Mouse (Mus musculus) monocyte, adult 2 months (primary cell): ENCODE data around the gene Lrrc34.

Experiments
- DNase-seq, 2 experiments: peaks; one replicate each; pipeline ENCODE4 v3.0.0; 2022; ENCODE audit warnings: low spot score in 2 of 2, low read depth in 1 of 2

The Lrrc34 gene

DNA sequence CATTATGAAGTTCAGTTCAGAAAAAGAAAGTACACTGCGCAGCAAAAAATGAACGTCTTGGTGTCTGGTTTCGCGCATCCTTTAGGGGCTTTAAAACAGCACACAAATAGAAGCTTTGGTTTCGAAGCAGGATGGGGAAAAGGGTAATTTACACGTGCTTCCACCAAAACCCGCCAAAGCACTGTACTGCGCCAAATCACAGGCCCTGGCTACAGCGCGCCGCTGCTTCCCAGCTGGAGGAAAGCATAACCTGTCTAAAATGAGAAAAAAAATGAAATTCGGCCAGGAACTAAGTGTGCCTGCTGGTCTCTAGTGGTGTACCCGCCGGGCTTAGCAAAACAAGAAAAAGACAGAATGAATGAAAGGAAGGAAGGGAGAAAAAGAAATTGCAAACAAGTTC, 47.0 kb downstream of the Lrrc34 start:
- peak in 1 of 2 experiments; percentile 6 for DNase-seq

DNA sequence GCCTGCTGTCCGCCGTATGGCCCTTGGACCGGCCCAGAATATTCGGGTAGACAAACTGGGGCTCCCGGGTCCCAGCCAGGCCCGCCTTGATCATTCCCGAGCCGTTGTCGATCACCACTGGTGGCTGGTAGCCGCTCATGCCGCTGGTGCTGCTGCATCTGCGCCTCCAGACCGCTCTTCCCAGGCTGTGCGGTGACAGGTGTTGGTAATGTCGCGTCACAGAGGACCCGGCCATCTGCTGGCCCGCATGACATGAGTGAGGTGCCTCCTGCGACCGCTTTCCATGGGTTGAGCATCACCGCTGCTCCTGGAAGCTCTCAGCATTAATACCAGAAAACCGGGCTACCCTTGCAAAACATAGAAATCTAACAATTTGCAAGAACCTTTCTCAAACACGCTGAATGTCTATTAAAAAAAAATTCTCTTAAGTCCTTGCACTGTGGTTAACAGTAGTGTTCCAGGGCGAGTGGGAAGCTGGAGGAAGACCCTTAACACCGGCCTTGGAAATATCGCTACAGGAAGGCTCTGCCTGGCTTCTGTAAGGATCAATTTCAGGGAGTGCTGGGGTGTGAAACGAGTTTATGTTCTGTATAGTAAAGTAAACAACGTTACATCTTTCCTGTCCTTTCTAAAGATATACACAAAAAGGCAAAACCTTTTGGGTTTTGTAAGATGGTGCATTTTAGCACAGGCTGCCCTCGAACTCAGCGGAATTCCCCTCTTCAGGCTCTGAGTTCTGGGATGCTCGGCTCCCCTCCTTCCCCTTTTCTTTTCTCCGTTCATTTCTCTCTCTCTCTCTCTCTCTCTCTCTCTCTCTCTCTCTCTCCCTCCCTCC, 47.7 kb downstream of the Lrrc34 start, which contains the start of gene Actrt3:
Gene Actrt3 (minus strand): TSS at position 229 of the 835 bp plus-strand sequence.
- DNase-seq, result no peak

DNA sequence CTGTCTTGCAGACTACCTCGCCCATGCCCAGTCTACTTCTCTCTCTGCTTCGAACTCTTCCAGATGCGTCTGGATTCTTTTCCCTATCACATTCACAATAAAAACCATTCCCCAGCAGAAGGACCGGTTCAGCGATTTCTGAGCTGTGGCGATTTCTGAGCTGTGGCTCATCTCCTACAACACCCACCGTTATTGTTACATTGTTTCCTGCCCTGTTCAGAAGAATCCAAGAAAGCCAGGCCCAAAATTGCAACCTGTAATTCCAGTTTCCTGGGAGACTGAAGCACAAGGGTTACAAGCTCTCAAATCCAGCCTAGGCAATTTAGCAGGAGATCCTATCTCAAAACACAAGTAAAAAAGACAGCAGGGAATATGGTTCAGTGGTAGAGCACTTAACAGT, 50.4 kb downstream of the Lrrc34 start:
- DNase-seq, result no peak

DNA sequence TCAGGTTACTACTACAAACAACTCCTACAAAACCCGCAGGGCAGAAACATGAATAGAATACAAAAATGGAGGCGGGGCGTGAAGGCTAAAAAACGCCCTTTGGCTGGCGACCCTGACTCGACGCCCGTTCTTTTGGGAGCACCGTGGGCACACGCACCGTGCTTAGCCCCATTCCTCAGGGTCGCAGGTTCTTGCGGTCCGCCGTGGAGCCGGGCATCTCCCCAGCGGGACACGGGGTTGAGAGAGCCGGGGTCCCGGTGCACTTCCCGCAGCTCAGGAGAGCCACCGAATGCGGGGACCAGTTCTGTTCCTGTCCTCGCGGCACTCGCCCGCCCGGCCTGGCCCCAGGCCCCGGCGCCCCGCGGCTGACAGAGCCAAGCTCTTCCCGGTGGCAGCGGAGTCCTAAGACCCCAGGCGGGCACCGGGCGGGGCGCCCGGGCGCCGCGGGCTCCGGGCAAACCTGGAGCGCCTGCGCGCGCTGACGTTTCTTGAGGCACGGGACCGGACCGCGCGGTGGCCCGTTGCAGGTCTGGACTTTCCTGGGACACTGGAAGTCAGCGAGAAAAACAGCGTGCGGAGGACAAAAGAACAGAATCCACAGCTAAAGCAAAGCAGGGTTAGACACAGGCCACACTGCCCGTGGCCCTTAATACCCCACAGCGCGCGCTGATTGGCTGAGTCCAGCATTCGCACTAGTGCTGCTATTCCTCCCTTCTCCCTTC, 52.4 kb downstream of the Lrrc34 start:
- no peak for DNase-seq

DNA sequence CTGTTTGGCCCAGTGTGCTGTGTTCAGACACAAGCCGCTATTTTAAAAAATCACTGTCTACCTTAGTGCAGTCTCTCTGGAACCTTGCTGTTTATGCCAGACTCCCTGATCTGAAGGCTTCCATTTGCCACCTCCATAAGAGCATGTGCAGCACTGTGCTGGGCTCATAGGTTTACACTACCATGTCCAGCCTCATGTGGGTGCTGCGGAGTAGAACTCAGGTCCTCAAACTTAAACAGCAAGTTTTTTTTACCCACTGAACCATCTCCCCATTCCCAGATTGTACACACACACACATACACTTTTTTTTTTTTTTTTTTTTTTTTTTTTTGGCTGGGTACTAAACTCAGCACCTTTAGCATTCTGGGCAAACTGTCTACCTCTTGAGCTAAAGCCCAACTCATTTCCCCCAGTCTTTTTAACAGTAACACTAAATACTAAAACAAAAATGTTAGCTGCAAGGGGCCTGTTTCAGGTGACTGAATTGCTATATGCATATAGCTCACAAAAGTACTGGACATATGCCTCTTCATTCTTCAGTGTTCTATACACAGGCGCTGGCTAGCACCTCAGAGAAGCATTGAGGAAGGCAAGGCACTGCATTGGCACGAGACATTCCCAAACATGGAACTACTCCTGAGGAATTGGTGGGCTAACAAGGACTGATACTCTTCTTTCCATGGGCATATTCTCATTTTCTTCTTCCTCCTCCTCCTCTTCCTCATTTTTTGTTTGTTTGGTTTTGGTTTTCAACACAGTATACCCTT, 53.8 kb downstream of the Lrrc34 start:
- DNase-seq, result no peak

DNA sequence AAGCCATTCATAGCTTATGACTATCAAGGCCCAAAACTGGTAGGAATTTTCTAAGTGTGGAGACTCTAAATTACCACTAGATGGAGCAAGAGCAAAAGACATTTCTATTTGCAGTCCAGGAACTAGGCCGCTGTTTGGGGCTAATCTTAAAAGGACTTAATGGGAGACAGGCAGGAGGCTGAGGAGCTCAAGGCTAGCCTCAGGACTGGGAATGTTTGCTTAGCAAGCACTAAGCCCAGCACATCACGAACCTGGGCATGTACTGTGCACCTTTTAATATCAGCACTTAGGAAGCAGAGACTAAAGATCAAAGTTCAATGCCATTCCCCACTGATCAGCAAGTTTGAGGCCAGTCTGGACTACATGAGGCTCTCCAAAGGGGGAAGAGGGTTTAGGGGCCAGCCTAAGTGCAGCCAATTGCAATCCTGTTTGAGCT, 55.2 kb downstream of the Lrrc34 start:
- no peak for DNase-seq

DNA sequence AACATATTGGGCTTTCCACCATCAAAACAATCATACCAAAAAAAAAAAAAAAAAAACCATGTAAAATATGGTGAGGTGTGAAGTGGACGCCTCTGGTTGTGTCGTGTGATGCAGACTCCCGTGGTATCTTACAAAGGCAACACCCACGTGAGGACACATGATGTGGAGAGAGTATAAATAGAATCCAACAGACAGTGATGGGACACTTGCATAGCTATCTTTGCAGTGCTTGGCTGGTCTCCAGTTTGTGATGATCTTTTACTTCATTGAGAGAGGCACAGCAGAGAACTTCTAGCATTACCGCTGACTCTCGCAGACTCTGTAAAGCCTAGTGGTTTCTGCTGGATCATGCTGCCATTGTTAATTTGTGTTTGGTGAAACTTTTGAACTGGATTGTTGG, 58.8 kb downstream of the Lrrc34 start:
- DNase-seq, result no peak
